ENCODE assay signal across 18 mouse cellular contexts in the genomic region with DNA sequence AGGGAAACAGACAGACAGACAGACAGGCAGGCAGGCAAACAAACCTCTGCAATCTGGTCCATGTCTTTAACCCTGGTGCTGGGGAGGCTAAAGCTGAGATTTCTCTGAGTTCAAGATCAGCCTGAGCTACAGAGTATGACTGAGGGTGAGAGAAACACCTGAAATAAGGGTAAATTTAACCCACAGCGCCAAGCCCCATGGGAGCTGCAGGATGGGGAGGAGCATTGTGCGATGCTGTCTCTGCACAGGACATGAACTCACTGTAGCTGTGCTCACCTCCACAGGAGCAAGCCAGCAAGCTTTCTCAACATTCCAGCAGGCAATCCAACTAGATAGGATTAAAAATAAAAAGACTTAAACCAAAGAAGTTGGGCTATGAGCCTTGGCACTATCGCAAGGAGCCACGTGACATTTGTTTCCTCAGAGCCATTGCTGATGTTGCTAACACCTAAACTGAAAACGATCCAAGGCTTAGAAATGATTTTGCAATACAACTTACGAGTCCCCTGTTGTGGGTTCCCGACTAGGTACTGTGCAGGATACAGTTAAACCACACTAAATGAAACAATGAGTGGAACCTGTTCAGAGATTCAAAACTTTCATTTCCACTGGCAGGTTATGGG. TPM values are rescaled to one million over a fixed set of nuclear protein-coding genes. Genes with fewer than 3 reads are reported as not detected.
A peak's percentile ranks its signal among the peaks of the same experiment; 100 is the strongest.
DNase-seq lines count a peak whose midpoint lies in the region; ATAC-seq and TF ChIP-seq lines count a peak whose summit lies in the region.
"Had no signal": no experiment of that assay in that cellular context is flagged by ENCODE, and none has a peak within 500 bp of the region (broad histone marks: within the 10 kb centered on the region; RNA-seq: fewer than 3 reads in every experiment).

No protein-coding gene starts in this region.

- TF ChIP-seq RAD21 in CH12.LX (IDR thresholded peaks at IDR 0.05; ENCODE audit: low read depth, low read length), result no peak

- H3K4me2 ChIP-seq in intestine, embryonic 14.5 days (ENCODE audit: low read length), result no peak overlapping the region
- H3K4me2 ChIP-seq in intestine, postnatal 0 days (replicated peaks; ENCODE audit: low read depth), result no peak overlapping the region
- peak overlapping the region; percentile 37; the same call in 1 of the 2 replicates for H3K4me2 ChIP-seq in CH12.LX (ENCODE audit: insufficient read depth, low read depth, poor library complexity, severe bottlenecking)
- H3K4me2 ChIP-seq: forebrain, embryonic 12.5 days; heart, embryonic 12.5 days; hindbrain, embryonic 13.5 days; intestine, embryonic 15.5 days; lung, embryonic 15.5 days had no signal

- in situ Hi-C loops in CH12.LX (cut with MboI; ENCODE audit: low pct_ligation_motif_present, low pct_unique_long_range_greater_than_20kb, low sequenced_read_pairs), result no loop called here

- no peak for TF ChIP-seq CTCF in intestine, postnatal 0 days (IDR thresholded peaks at IDR 0.05; ENCODE audit: low read depth)
- no peak for TF ChIP-seq CTCF in CH12.LX (conservative IDR thresholded peaks at IDR 0.05 in 1 of 2, IDR thresholded peaks at IDR 0.05 in 1 of 2; ENCODE audit: low read depth in 2 of 2, low read length in 2 of 2)

- no peak overlapping the region for H3K27ac ChIP-seq in intestine, embryonic 14.5 days (ENCODE audit: low read depth)
- no peak overlapping the region for H3K27ac ChIP-seq in intestine, postnatal 0 days (ENCODE audit: low read depth, low read length)
- no peak overlapping the region for H3K27ac ChIP-seq in CH12.LX (ENCODE audit: insufficient read depth, low read depth)
- H3K27ac ChIP-seq: forebrain, embryonic 12.5 days; hindbrain, embryonic 13.5 days; intestine, embryonic 15.5 days; liver, embryonic 14.5 days; lung, embryonic 15.5 days had no signal

- no peak for ATAC-seq in intestine, embryonic 14.5 days (replicated peaks; ENCODE audit: low FRiP score, low TSS enrichment, low read depth)
- no peak for ATAC-seq in intestine, postnatal 0 days
- ATAC-seq: intestine, embryonic 15.5 days had no signal

- no peak for TF ChIP-seq POLR2A in CH12.LX (IDR thresholded peaks at IDR 0.05; ENCODE audit: low read depth, low read length)

- H3K9ac ChIP-seq in intestine, embryonic 14.5 days (ENCODE audit: low read length), result no peak overlapping the region
- H3K9ac ChIP-seq in intestine, postnatal 0 days (ENCODE audit: low read depth, low read length), result no peak overlapping the region
- H3K9ac ChIP-seq in CH12.LX (ENCODE audit: insufficient read depth, low read depth), result no peak overlapping the region
- H3K9ac ChIP-seq: forebrain, embryonic 12.5 days; heart, embryonic 12.5 days; hindbrain, embryonic 13.5 days; intestine, embryonic 15.5 days; liver, embryonic 14.5 days; lung, embryonic 15.5 days had no signal

- peak; percentile 33 for DNase-seq in intestine, embryonic 14.5 days (ENCODE audit: low spot score)
- DNase-seq in A20 (ENCODE audit: low read depth, low spot score) (peak; percentile 51), CH12.LX (ENCODE audit: extremely low read depth) (no peak)
- DNase-seq in induced T-regulatory cell, adult 2 months (ENCODE audit: low read depth), result peak; percentile 34
- no peak for DNase-seq in neural tube, embryonic 10.5 days (ENCODE audit: extremely low spot score, low spot score)
- DNase-seq in ovary, adult 18-20 months (ENCODE audit: low spot score), result no peak
- DNase-seq: cerebellum, adult 18-20 months; cerebellum, postnatal 36 days; gastrocnemius, postnatal 10 days; right cerebral cortex, adult 18-20 months; thymus, postnatal 36 days had no signal

- TF ChIP-seq EP300 in CH12.LX (IDR thresholded peaks at IDR 0.05; ENCODE audit: low read length), result no peak

- no peak overlapping the region for H3K4me3 ChIP-seq in intestine, embryonic 14.5 days (ENCODE audit: low read depth, low read length)
- no peak overlapping the region for H3K4me3 ChIP-seq in intestine, postnatal 0 days (ENCODE audit: low read depth, low read length)
- no peak overlapping the region for H3K4me3 ChIP-seq in CH12.LX (replicated peaks in 1 of 3; ENCODE audit: low read depth in 2 of 3, low read length in 2 of 3, poor library complexity in 1 of 3)
- H3K4me3 ChIP-seq: forebrain, embryonic 12.5 days; heart, embryonic 12.5 days; hindbrain, embryonic 13.5 days; intestine, embryonic 15.5 days; lung, embryonic 15.5 days had no signal

- H3K4me1 ChIP-seq in intestine, embryonic 14.5 days (replicated peaks; ENCODE audit: control insufficient read depth, insufficient read depth, low read length), result no peaks in the 10 kb centered on the region
- H3K4me1 ChIP-seq in intestine, postnatal 0 days (replicated peaks; ENCODE audit: control insufficient read depth, insufficient read depth, low read length), result no peaks in the 10 kb centered on the region
- peaks cover 0 to 21% of the 10 kb centered on the region in 2 experiments; a peak in 2 of 4 replicates for H3K4me1 ChIP-seq in CH12.LX (ENCODE audit: control insufficient read depth in 1 of 2, insufficient read depth in 2 of 2)
- H3K4me1 ChIP-seq: forebrain, embryonic 12.5 days; heart, embryonic 12.5 days; hindbrain, embryonic 13.5 days; intestine, embryonic 15.5 days; lung, embryonic 15.5 days had no signal

- no peaks in the 10 kb centered on the region for H3K36me3 ChIP-seq in intestine, embryonic 14.5 days (ENCODE audit: control insufficient read depth, insufficient read depth, low read length)
- H3K36me3 ChIP-seq in intestine, postnatal 0 days (ENCODE audit: control insufficient read depth, insufficient read depth), result no peaks in the 10 kb centered on the region
- peaks cover 0 to 2% of the 10 kb centered on the region in 2 experiments for H3K36me3 ChIP-seq in CH12.LX (replicated peaks in 1 of 2; ENCODE audit: control insufficient read depth in 1 of 2, insufficient read depth in 1 of 2, low read length in 1 of 2)
- H3K36me3 ChIP-seq: forebrain, embryonic 12.5 days; heart, embryonic 12.5 days; hindbrain, embryonic 13.5 days; intestine, embryonic 15.5 days; lung, embryonic 15.5 days had no signal

- H3K9me3 ChIP-seq in intestine, embryonic 14.5 days (ENCODE audit: control insufficient read depth, low read length), result no peaks in the 10 kb centered on the region
- no peaks in the 10 kb centered on the region for H3K9me3 ChIP-seq in intestine, postnatal 0 days (ENCODE audit: control insufficient read depth)
- H3K9me3 ChIP-seq in CH12.LX (replicated peaks; ENCODE audit: low read length), result peaks cover 3% of the 10 kb centered on the region
- H3K9me3 ChIP-seq: intestine, embryonic 15.5 days; lung, embryonic 15.5 days had no signal

- dilution Hi-C loops in CH12.LX (cut with MboI; ENCODE audit: extremely low pct_ligation_motif_present, extremely low pct_unique_long_range_greater_than_20kb, low sequenced_read_pairs), result no loop called here

- no peaks in the 10 kb centered on the region for H3K27me3 ChIP-seq in intestine, embryonic 14.5 days (replicated peaks; ENCODE audit: control insufficient read depth, insufficient read depth, low read length)
- no peaks in the 10 kb centered on the region for H3K27me3 ChIP-seq in intestine, postnatal 0 days (replicated peaks; ENCODE audit: control insufficient read depth, insufficient read depth, low read length)
- H3K27me3 ChIP-seq in CH12.LX (replicated peaks), result no peaks in the 10 kb centered on the region
- H3K27me3 ChIP-seq: forebrain, embryonic 12.5 days; heart, embryonic 12.5 days; hindbrain, embryonic 13.5 days; intestine, embryonic 15.5 days; lung, embryonic 15.5 days had no signal

- H3K79me2 ChIP-seq in CH12.LX (replicated peaks; ENCODE audit: control insufficient read depth, extremely low read depth, insufficient read depth, poor library complexity, severe bottlenecking), result no peaks in the 10 kb centered on the region

- 88% methylated on average over 7 of the region's 7 CpGs for WGBS in intestine, embryonic 14.5 days
- 87% methylated on average over 7 of the region's 7 CpGs for WGBS in intestine, postnatal 0 days

TF ChIP-seq in CH12.LX, 34 proteins besides CTCF, POLR2A, EP300 and RAD21:
- TF ChIP-seq ETS1 (conservative IDR thresholded peaks at IDR 0.05; ENCODE audit: low read depth, low read length), result no peak
- no peak for TF ChIP-seq MAX (IDR thresholded peaks at IDR 0.05; ENCODE audit: low read length)
- 0 out of 2 replicates have a peak, but pooled peaks have one; percentile 22 for TF ChIP-seq MXI1 (IDR thresholded peaks at IDR 0.05; ENCODE audit: low read depth, low read length)
- TF ChIP-seq USF2 (conservative IDR thresholded peaks at IDR 0.05; ENCODE audit: low read depth, low read length), result no peak
- no peak for TF ChIP-seq KAT2A (IDR thresholded peaks at IDR 0.05; ENCODE audit: insufficient replicate concordance, low read length)
- TF ChIP-seq UBTF (IDR thresholded peaks at IDR 0.05; ENCODE audit: low read depth, low read length), result no peak
- TF ChIP-seq MAFK (IDR thresholded peaks at IDR 0.05; ENCODE audit: insufficient replicate concordance, low read length), result no peak
- TF ChIP-seq ZNF384 (IDR thresholded peaks at IDR 0.05; ENCODE audit: low read depth, low read length), result no peak
TF ChIP-seq in CH12.LX: peak in this region for 1.

RNA-seq across cellular contexts. Expression of a gene that starts 15.6 kb away (rescaled TPM):
- 31.8 and 33.5 TPM in 2 replicates for polyA plus RNA-seq in intestine, embryonic 14.5 days (2014; fragmentation: Nextera tagmentation; extraction: Ambion mirVana)
- polyA plus RNA-seq in intestine, postnatal 0 days (2015; fragmentation: Nextera tagmentation; extraction: Ambion mirVana), result 18.1 and 19.3 TPM in 2 replicates
- total RNA-seq in CH12.LX (2012; rRNA removed) (16.9 and 23.9 TPM in 2 replicates), CH12.LX (2014; rRNA removed) (25.7 and 28.8 TPM in 2 replicates)
- polyA plus RNA-seq in CH12.LX (2012; ENCODE audit: insufficient read length, low read depth), result 54.0 and 54.9 TPM in 2 replicates

Comparison
In these comparisons a context has a peak if more than half of its experiments do, and no peak if none do; other contexts are left out.
1. DNase-seq: peak in intestine, embryonic 14.5 days (single experiment), A20 (single experiment) and induced T-regulatory cell, adult 2 months (single experiment); none in CH12.LX (single experiment), neural tube, embryonic 10.5 days (single experiment) and ovary, adult 18-20 months (single experiment).